ENCODE assay signal across 8 mouse cellular contexts in the genomic region with DNA sequence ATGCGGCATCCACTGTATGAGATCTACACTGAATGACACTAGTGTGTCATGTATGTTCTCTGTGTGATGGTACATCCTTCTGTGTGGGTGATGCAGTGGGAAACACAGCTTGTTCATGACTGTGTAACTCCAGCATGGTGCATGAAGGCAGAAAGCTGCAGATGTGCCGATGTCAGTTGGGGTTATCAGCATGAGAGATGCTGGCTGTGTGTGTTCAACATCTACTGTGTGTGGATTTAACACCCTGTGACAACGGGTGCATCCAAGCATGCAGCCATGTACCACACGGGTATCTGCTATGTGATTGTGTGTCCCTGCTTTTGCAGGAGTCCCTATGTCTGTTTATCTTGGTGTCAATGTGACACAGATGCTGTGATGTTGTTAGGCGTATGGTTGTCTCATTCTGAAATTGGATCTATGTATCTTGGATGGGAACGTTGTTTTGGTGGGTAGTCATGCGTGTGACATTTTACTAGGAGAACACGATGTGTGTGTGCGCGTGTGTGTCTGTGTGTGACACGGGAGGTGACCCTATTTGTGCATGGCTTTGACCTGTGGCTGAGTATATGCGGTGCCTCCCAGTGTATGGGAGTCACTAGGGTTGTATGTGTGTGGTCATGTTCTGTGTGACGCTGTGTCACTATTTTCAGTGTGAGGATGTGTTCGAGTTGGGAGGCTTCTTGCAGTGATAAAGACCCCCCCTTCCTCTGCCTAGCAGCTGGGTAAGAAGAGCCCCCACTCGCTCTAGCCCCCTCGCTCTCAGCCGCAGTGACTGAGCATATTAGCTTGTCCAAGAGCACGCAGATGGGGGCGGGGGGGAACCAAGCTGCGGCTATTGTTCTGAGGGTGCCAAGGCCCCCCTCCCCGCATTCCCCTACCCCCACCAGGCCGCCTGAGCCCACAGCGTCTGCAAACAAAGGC. TPM values are rescaled to one million over a fixed set of nuclear protein-coding genes. Genes with fewer than 3 reads are reported as not detected.
DNase-seq lines count a peak whose midpoint lies in the region; ATAC-seq and TF ChIP-seq lines count a peak whose summit lies in the region.

No protein-coding gene starts in this region.

- 19% methylated on average over 23 of the region's 23 CpGs for WGBS in liver, embryonic 14.5 days (ENCODE audit: insufficient replicate concordance)
- WGBS in stomach, postnatal 0 days = 21% methylated on average over 22 of the region's 23 CpGs

- TF ChIP-seq EP300 in liver, embryonic 14.5 days (IDR thresholded peaks at IDR 0.05; ENCODE audit: low read depth) = no peak
- TF ChIP-seq EP300 in stomach, postnatal 0 days (optimal IDR thresholded peaks at IDR 0.05) = no peak

- peaks cover 5 to 7% of the 10 kb centered on the region in 2 experiments for H3K4me1 ChIP-seq in liver, embryonic 14.5 days (replicated peaks; ENCODE audit: control insufficient read depth in 2 of 2, insufficient read depth in 2 of 2, low read length in 1 of 2)
- 0 out of 2 replicates have a peak, but pooled peaks cover 2% of the 10 kb centered on the region for H3K4me1 ChIP-seq in stomach, postnatal 0 days (replicated peaks; ENCODE audit: control insufficient read depth, insufficient read depth)

- H3K27ac ChIP-seq in liver, embryonic 14.5 days = no peak overlapping the region
- no peak overlapping the region for H3K27ac ChIP-seq in stomach, postnatal 0 days (replicated peaks)

- DNase-seq in cerebellum, adult 8-10 months = peak; percentile 44
- no peak for DNase-seq in cerebellum, adult 11 months
- DNase-seq in right cerebral cortex, postnatal 4 days = peak; percentile 60
- no peak for DNase-seq in right cerebral cortex, postnatal 36 days (ENCODE audit: low spot score in 2 of 2)
- DNase-seq in liver, embryonic 14.5 days (ENCODE audit: low read depth in 3 of 3, low spot score in 3 of 3) = no peak
- no peak for DNase-seq in stomach, postnatal 0 days (ENCODE audit: low spot score)
- DNase-seq in spleen, postnatal 36 days (ENCODE audit: low spot score in 2 of 2) = no peak
- no peak for DNase-seq in thymus, adult 18-20 months

- no peak; the same call in 1 of the 2 replicates for ATAC-seq in liver, embryonic 14.5 days (ENCODE audit: insufficient read depth)
- ATAC-seq in stomach, postnatal 0 days (ENCODE audit: low FRiP score, low TSS enrichment) = no peak

- no peaks in the 10 kb centered on the region for H3K9me3 ChIP-seq in liver, embryonic 14.5 days (ENCODE audit: control insufficient read depth, low read length)
- no peaks in the 10 kb centered on the region for H3K9me3 ChIP-seq in stomach, postnatal 0 days (ENCODE audit: control insufficient read depth, low read length)

- peak overlapping the region; percentile 62 for H3K4me2 ChIP-seq in liver, embryonic 14.5 days (ENCODE audit: low read depth)
- peak overlapping the region; percentile 58 for H3K4me2 ChIP-seq in stomach, postnatal 0 days (replicated peaks; ENCODE audit: low read depth)

- H3K27me3 ChIP-seq in liver, embryonic 14.5 days (ENCODE audit: control insufficient read depth, insufficient read depth, low read length) = peaks cover 70% of the 10 kb centered on the region
- peaks cover 15% of the 10 kb centered on the region; the same call in 1 of the 2 replicates for H3K27me3 ChIP-seq in stomach, postnatal 0 days (ENCODE audit: control insufficient read depth, insufficient read depth, low read length)

- no peak for TF ChIP-seq CTCF in liver, embryonic 14.5 days (IDR thresholded peaks at IDR 0.05; ENCODE audit: low read depth)
- no peak for TF ChIP-seq CTCF in stomach, postnatal 0 days (IDR thresholded peaks at IDR 0.05; ENCODE audit: low read depth)

- H3K36me3 ChIP-seq in liver, embryonic 14.5 days (replicated peaks; ENCODE audit: control insufficient read depth, insufficient read depth, low read depth) = no peaks in the 10 kb centered on the region
- no peaks in the 10 kb centered on the region for H3K36me3 ChIP-seq in stomach, postnatal 0 days (ENCODE audit: control insufficient read depth, insufficient read depth, low read length)

- H3K4me3 ChIP-seq in liver, embryonic 14.5 days (ENCODE audit: insufficient read depth in 1 of 2, low read depth in 2 of 2, low read length in 2 of 2) = peak overlapping the region in 1 of 2 experiments; percentile 45; a peak in 2 of 4 replicates
- H3K4me3 ChIP-seq in stomach, postnatal 0 days (ENCODE audit: low read depth, low read length) = peak overlapping the region; percentile 36

- no peak overlapping the region for H3K9ac ChIP-seq in liver, embryonic 14.5 days (replicated peaks)
- H3K9ac ChIP-seq in stomach, postnatal 0 days (ENCODE audit: low read length) = no peak overlapping the region

RNA-seq across cellular contexts. Expression of a gene that starts 0.9 kb away (rescaled TPM):
- polyA plus RNA-seq in liver, embryonic 14.5 days (2012; rRNA removed) = 0.06 and 0.21 TPM in 2 replicates
- 0.08 and 0.14 TPM in 2 replicates for polyA plus RNA-seq in liver, embryonic 14.5 days (2014; fragmentation: Nextera tagmentation; extraction: Ambion mirVana)
- polyA plus RNA-seq in stomach, postnatal 0 days (2015; fragmentation: Nextera tagmentation; extraction: Ambion mirVana) = 0.87 and 1.1 TPM in 2 replicates

RNA-seq across cellular contexts. Expression of a gene that starts 10.5 kb away (rescaled TPM):
- polyA plus RNA-seq in liver, embryonic 14.5 days (2012; rRNA removed) = 0.03 TPM in 1 of 2 replicates, not detected in the other
- not detected in 2 replicates for polyA plus RNA-seq in liver, embryonic 14.5 days (2014; fragmentation: Nextera tagmentation; extraction: Ambion mirVana)
- 0.05 and 0.13 TPM in 2 replicates for polyA plus RNA-seq in stomach, postnatal 0 days (2015; fragmentation: Nextera tagmentation; extraction: Ambion mirVana)

RNA-seq across cellular contexts. Expression of a gene that starts 27.9 kb away (rescaled TPM):
- 9.6 and 11.0 TPM in 2 replicates for polyA plus RNA-seq in liver, embryonic 14.5 days (2012; rRNA removed)
- polyA plus RNA-seq in liver, embryonic 14.5 days (2014; fragmentation: Nextera tagmentation; extraction: Ambion mirVana) = 8.4 and 8.5 TPM in 2 replicates
- 15.9 and 17.4 TPM in 2 replicates for polyA plus RNA-seq in stomach, postnatal 0 days (2015; fragmentation: Nextera tagmentation; extraction: Ambion mirVana)

RNA-seq across cellular contexts. Expression of a gene that starts 32.9 kb away (rescaled TPM):
- not detected in 2 replicates for polyA plus RNA-seq in liver, embryonic 14.5 days (2012; rRNA removed)
- not detected in 2 replicates for polyA plus RNA-seq in liver, embryonic 14.5 days (2014; fragmentation: Nextera tagmentation; extraction: Ambion mirVana)
- not detected in 2 replicates for polyA plus RNA-seq in stomach, postnatal 0 days (2015; fragmentation: Nextera tagmentation; extraction: Ambion mirVana)

RNA-seq across cellular contexts. Expression of a gene that starts 33.1 kb away (rescaled TPM):
- 1,117 and 1,155 TPM in 2 replicates for polyA plus RNA-seq in liver, embryonic 14.5 days (2012; rRNA removed)
- 2,207 and 2,282 TPM in 2 replicates for polyA plus RNA-seq in liver, embryonic 14.5 days (2014; fragmentation: Nextera tagmentation; extraction: Ambion mirVana)
- 370 and 376 TPM in 2 replicates for polyA plus RNA-seq in stomach, postnatal 0 days (2015; fragmentation: Nextera tagmentation; extraction: Ambion mirVana)

Comparison
In these comparisons a context has a peak if more than half of its experiments do, and no peak if none do; other contexts are left out.
1. DNase-seq: peak in cerebellum, adult 8-10 months (single experiment) and right cerebral cortex, postnatal 4 days (single experiment); none in cerebellum, adult 11 months (single experiment), right cerebral cortex, postnatal 36 days (0 of 2), liver, embryonic 14.5 days (0 of 3), stomach, postnatal 0 days (single experiment), spleen, postnatal 36 days (0 of 2) and thymus, adult 18-20 months (0 of 2).